Mouse (Mus musculus): ENCODE measurements around the gene Srd5a2. TPM values are rescaled to one million over a fixed set of nuclear protein-coding genes. Genes with fewer than 3 reads are reported as not detected.

Srd5a2 gene
- polyA plus RNA-seq (2014; fragmentation: Illumina TruSeq; extraction: RNeasy Lipid Tissue Mini Kit (QIAGEN cat#74804); ENCODE audit: low read depth, low replicate concordance), result 83.1 TPM

GRCm38 (mm10) chr17:74047210-74048082, at the start of gene Srd5a2:
TSS of gene Srd5a2 (minus strand) at chr17:74047916.

Other genes with a start within 250 kb of the Srd5a2 start
- 2.0 TPM for gene Ehd3, start 243.8 kb downstream of the Srd5a2 start, polyA plus RNA-seq (2014; fragmentation: Illumina TruSeq; extraction: RNeasy Lipid Tissue Mini Kit (QIAGEN cat#74804); ENCODE audit: low read depth, low replicate concordance)
- gene Xdh, start 97.7 kb downstream of the Srd5a2 start, polyA plus RNA-seq (2014; fragmentation: Illumina TruSeq; extraction: RNeasy Lipid Tissue Mini Kit (QIAGEN cat#74804); ENCODE audit: low read depth, low replicate concordance), result 41.6 TPM
- 116 TPM for gene Memo1, start 247.6 kb upstream of the Srd5a2 start, polyA plus RNA-seq (2014; fragmentation: Illumina TruSeq; extraction: RNeasy Lipid Tissue Mini Kit (QIAGEN cat#74804); ENCODE audit: low read depth, low replicate concordance)

Data from sigmoid colon, adult 10 weeks (tissue).